Mouse (Mus musculus) olfactory bulb, adult 2 months (tissue): ENCODE measurements at regions not wholly inside any gene's neighbourhood (a gene's known extent, or its start where the extent isn't known, plus 50 kb on each side); places are given as distances from the start of the nearest gene placed in this dataset.

ENCODE experiments used
- CTCF ChIP-seq: fragments of 200-500 bp; IDR thresholded peaks from 2 replicates; pipeline ENCODE4 v1.5.1; 2012; ENCODE audit warnings: low read depth, mild to moderate bottlenecking, low read length, moderate library complexity; ENCODE audit not compliant: insufficient read depth
- POLR2A ChIP-seq: fragments of 200-500 bp; IDR thresholded peaks from 2 replicates; pipeline ENCODE4 v1.6.1; 2012; ENCODE audit warnings: mild to moderate bottlenecking, low read depth, low read length, moderate library complexity; ENCODE audit not compliant: insufficient read depth

GRCm38 (mm10) chr7:124667180-124667968, 684.7 kb downstream of the Hs3st4 start:
- TF ChIP-seq POLR2A (no peak), CTCF (no peak)
